Mouse (Mus musculus) limb, embryonic 14.5 days (tissue): ENCODE measurements at regions not wholly inside any gene's neighbourhood (a gene's known extent, or its start where the extent isn't known, plus 50 kb on each side); places are given as distances from the start of the nearest gene placed in this dataset.

Experiments used
- ATAC-seq: fragments of 200-750 bp; cut with Nextera tagmentation; 2 replicates; pipeline ENCODE4 v1.8.0; 2017; ENCODE audit warnings: low read depth, moderate number of reproducible peaks, moderate TSS enrichment; ENCODE audit not compliant: low FRiP score
- DNase-seq: peaks from one replicate; pipeline ENCODE4 v3.0.0-alpha.2; 2015; ENCODE audit warnings: low spot score
- H3K27ac ChIP-seq: fragments of 300-500 bp; sonication (generic); replicated peaks from 2 replicates; pipeline ENCODE4 v1.5.1; 2014; ENCODE audit warnings: low read depth, mild to moderate bottlenecking, low read length, moderate library complexity, mixed read lengths
- H3K27me3 ChIP-seq: fragments of 300-500 bp; sonication (generic); 2 replicates; pipeline ENCODE4 v1.6.1; 2014; ENCODE audit warnings: low read length, mixed read lengths; ENCODE audit not compliant: control insufficient read depth, insufficient read depth
- H3K36me3 ChIP-seq: fragments of 300-500 bp; sonication (generic); 2 replicates; pipeline ENCODE4 v1.6.1; 2014; ENCODE audit warnings: mild to moderate bottlenecking, low read length, moderate library complexity, mixed read lengths; ENCODE audit not compliant: control insufficient read depth, insufficient read depth
- H3K4me1 ChIP-seq: fragments of 300-500 bp; sonication (generic); 2 replicates; pipeline ENCODE4 v1.6.1; 2014; ENCODE audit warnings: antibody characterized with exemption, low read length, mixed read lengths; ENCODE audit not compliant: control insufficient read depth, insufficient read depth
- H3K4me2 ChIP-seq: fragments of 300-500 bp; sonication (generic); replicated peaks from 2 replicates; pipeline ENCODE4 v1.6.1; 2014; ENCODE audit warnings: low read depth, mild to moderate bottlenecking, low read length, moderate library complexity; ENCODE audit not compliant: severe bottlenecking
- H3K4me3 ChIP-seq: fragments of 300-500 bp; sonication (generic); replicated peaks from 2 replicates; pipeline ENCODE4 v1.5.1; 2014; ENCODE audit warnings: low read length
- H3K9ac ChIP-seq: fragments of 300-500 bp; sonication (generic); 2 replicates; pipeline ENCODE4 v1.6.1; 2014; ENCODE audit warnings: mild to moderate bottlenecking, low read depth, low read length, moderate library complexity; ENCODE audit not compliant: severe bottlenecking
- H3K9me3 ChIP-seq: fragments of 300-500 bp; sonication (generic); 2 replicates; pipeline ENCODE4 v1.6.1; 2016; ENCODE audit warnings: low read length; ENCODE audit not compliant: control insufficient read depth
- POLR2A ChIP-seq: fragments of 200-500 bp; IDR thresholded peaks from 2 replicates; pipeline ENCODE4 v1.8.0; 2012; ENCODE audit warnings: inconsistent platforms, mild to moderate bottlenecking, moderate library complexity, borderline replicate concordance; ENCODE audit not compliant: insufficient read depth, insufficient read length; ENCODE audit errors: extremely low read depth

- TF ChIP-seq POLR2A, result no peak
- no peaks in the 10 kb centered on the region for H3K36me3 ChIP-seq
- H3K9me3 ChIP-seq, result no peaks in the 10 kb centered on the region
- H3K4me2 ChIP-seq, result no peak overlapping the region
- H3K27me3 ChIP-seq, result no peaks in the 10 kb centered on the region
- H3K27ac ChIP-seq, result no peak overlapping the region
- H3K4me3 ChIP-seq, result no peak overlapping the region
- H3K9ac ChIP-seq, result no peak overlapping the region
- ATAC-seq, result no peak
- peaks cover 10% of the 10 kb centered on the region for H3K4me1 ChIP-seq
- no peak for DNase-seq
Observed at GRCm38 (mm10) chr5:111682899-111683298, 50.8 kb upstream of the Gm26897 start.
